Mouse (Mus musculus): Measurements from ENCODE around the gene Ssxb9. TPM values are rescaled to one million over a fixed set of nuclear protein-coding genes. Genes with fewer than 3 reads are reported as not detected.

Ssxb9 gene
- polyA plus RNA-seq (2017; shearing (Covaris generic)), result not detected

GRCm38 (mm10) chrX:8366678-8367077, at the start of gene Ssxb9:
Gene Ssxb9 (plus strand): TSS chrX:8366978.

GRCm38 (mm10) chrX:8327124-8327523, 39.7 kb upstream of the Ssxb9 start, which contains the start of gene Ssxb10:
Gene Ssxb10 (plus strand): TSS chrX:8327424.

GRCm38 (mm10) chrX:8413005-8413404, 46.2 kb downstream of the Ssxb9 start, which contains the start of gene Ssxb1:
Gene Ssxb1 (plus strand): TSS chrX:8413305.

Other genes with a start within 250 kb of the Ssxb9 start
- 21.2 TPM for gene Wdr13, start 234.1 kb upstream of the Ssxb9 start, polyA plus RNA-seq (2017; shearing (Covaris generic))
- 638 TPM for gene Rbm3, start 221.1 kb upstream of the Ssxb9 start, polyA plus RNA-seq (2017; shearing (Covaris generic))
- 17.5 TPM for gene Tbc1d25, start 190.8 kb upstream of the Ssxb9 start, polyA plus RNA-seq (2017; shearing (Covaris generic))
- gene Ebp, start 173.5 kb upstream of the Ssxb9 start, polyA plus RNA-seq (2017; shearing (Covaris generic)), result 125 TPM
- 0.10 TPM for gene Porcn, start 160.5 kb upstream of the Ssxb9 start, polyA plus RNA-seq (2017; shearing (Covaris generic))
- 23.1 TPM for gene Ftsj1, start 114.6 kb upstream of the Ssxb9 start, polyA plus RNA-seq (2017; shearing (Covaris generic))
- gene Slc38a5, start 95.8 kb upstream of the Ssxb9 start, polyA plus RNA-seq (2017; shearing (Covaris generic)), result not detected
- gene Ssxb10, start 39.6 kb upstream of the Ssxb9 start, polyA plus RNA-seq (2017; shearing (Covaris generic)), result not detected
- not detected for gene Ssxb1, start 46.3 kb downstream of the Ssxb9 start, polyA plus RNA-seq (2017; shearing (Covaris generic))
- gene Ssxb2, start 94.7 kb downstream of the Ssxb9 start, polyA plus RNA-seq (2017; shearing (Covaris generic)), result not detected
- not detected for gene Gm14459, start 158.0 kb downstream of the Ssxb9 start, polyA plus RNA-seq (2017; shearing (Covaris generic))
- gene Ssxb6, start 181.3 kb downstream of the Ssxb9 start, polyA plus RNA-seq (2017; shearing (Covaris generic)), result not detected
- not detected for gene Ssxb3, start 224.8 kb downstream of the Ssxb9 start, polyA plus RNA-seq (2017; shearing (Covaris generic))